Mouse (Mus musculus): ENCODE data around the gene Usp26.

Gene Usp26

DNA sequence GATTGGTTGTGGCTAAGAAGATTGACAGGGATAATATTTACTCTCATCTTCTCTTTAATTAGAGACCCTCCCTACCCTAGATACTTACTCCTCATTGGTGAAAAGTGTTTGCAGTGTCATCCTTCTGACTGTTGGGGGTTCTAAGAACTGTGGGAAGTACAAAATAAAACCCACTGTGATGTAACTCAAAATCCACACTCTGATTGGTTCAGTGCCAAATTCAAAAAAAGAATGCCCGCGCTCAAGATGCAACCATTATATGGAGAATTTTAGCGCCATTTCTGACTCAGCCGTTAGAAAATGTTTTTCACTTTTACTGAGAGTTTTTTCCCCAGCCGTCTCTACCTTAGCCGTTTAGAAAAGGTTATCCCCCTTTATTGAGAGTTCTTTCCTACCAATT is at the start of gene Usp26:
Gene Usp26 (minus strand): TSS at position 101 of the 400 bp plus-strand sequence.
- no peak for DNase-seq

- peak in 1 of 2 experiments; percentile 0 for DNase-seq
Observed at GRCm38 (mm10) chrX:51814466-51815247, 13.6 kb upstream of the Usp26 start.

GRCm38 (mm10) chrX:51767457-51767856 is 33.6 kb downstream of the Usp26 start:
- DNase-seq = peak; percentile 6 to 16

DNA sequence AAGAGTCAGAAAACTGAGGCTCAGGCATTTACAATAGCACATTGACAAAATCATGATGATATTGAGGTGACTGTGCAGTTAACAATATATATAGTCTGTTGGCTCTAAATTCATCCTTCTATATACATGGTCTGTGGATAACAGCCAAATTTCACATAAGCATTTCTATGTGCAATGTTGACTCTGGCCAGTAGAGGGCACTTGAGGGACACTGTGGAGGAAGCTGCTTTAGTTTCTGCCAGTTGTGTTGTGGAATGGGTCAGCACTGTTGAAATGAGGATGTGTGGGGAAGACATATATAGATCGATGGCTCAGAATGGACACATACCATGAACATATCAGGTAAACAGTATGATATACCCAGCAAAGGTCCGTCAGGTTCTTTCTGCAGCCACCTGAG is 64.6 kb downstream of the Usp26 start:
- peak; percentile 15 to 32 for DNase-seq

- DNase-seq = no peak
Observed at GRCm38 (mm10) chrX:51714086-51714745, 86.8 kb downstream of the Usp26 start.

GRCm38 (mm10) chrX:51712996-51713395 is 88.0 kb downstream of the Usp26 start:
- DNase-seq = no peak

Measured in kidney, adult 8-10 months (tissue).